Mouse (Mus musculus): Measurements from ENCODE around the gene Tgfbrap1.
"Not testable (repeated sequence)": the region's sequence is repeated elsewhere in the genome, so short reads cannot be mapped to it uniquely, and the experiment has no call there.

Gene Tgfbrap1

DNA sequence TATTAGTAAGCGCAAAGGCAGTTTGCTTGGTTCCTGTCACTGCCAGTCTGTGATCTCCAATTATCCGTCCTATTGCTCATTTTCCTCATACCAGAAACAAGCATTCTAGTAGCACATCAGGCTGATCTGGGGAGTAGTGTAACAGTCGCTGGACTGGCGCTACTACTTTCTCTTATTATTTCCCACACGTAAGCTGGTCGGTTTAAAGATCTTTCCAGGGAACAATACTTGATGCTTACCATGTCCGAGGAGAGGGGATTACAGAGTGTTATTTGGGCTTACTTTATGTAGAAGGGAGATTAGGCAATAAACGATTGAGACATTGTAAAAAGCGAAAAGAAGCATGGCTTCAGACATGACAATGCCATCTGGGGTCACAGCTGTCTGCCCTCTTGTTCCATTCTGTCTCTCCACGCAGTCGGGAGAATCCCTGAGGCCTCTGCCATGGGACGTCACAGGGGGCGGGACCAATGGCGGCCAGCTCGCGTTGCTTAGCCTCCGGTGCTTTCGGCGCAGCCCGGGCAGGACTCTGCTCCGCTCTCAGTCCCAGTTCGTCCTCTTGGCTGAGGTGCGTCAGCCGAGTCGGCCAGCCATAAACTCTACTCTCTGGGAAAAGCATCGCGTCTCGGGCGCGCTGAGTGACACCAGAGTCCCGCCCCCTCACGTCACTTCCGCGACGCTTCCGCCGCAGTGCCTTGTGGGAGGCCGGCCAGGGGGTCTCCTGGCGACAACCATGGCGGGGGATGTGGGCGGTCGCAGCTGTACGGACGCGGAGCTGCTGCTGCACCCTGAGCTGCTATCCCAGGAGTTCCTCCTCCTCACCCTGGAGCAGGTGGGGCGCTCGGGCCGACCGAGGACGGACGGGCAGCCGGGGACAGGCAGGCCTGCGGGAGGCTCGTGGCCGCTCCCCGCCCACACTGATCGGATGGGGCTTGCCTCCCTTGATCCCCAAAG lies at the start of gene Tgfbrap1, which contains the start of gene AI597479:
Gene Tgfbrap1 (minus strand): TSS at position 607 of the 954 bp plus-strand sequence.
Gene AI597479 (plus strand): TSS at position 680 of the 954 bp plus-strand sequence.
- peak; percentile 91 for DNase-seq (ENCODE audit: low read depth, low spot score)

DNA sequence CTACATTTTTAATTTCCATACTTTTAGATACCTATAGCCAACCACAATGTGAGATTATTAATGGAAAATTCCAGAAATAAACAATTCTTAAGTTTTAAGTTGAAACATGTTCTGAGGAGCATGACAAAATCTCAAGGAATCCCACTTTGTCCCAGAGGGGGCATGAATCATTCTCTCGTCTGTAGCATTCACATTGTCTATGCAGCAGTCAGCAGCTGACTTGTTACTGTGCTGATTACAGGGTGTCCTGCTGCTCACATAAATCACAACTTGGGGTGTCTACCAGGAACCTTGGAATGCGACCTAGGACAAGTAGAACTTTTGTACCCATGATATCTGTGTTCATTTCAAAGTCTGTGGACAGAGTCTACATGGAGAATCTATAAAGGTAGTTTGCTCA lies 49.0 kb upstream of the Tgfbrap1 start:
- DNase-seq (ENCODE audit: low read depth, low spot score) = peak; percentile 92

DNA sequence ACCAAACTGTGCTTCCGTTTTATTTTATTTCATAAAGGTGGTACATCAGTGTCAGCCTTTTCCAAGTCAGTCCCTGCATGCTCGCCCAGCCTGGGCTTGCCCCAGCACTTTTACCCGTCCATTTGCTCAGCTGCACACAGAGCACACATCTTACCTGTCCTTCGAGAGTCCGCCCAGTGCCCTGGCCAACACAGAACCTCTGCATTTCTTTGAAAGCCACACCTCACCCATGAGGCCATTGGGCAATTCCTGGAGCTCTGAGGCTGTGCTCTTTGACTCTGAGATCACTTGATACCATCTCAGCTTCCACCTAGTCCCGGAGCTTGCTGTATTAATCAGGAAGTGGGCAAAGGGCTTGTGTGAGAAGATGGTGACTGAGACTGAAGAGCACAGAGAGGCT lies 47.0 kb upstream of the Tgfbrap1 start:
- no peak for DNase-seq (ENCODE audit: low read depth, low spot score)

DNA sequence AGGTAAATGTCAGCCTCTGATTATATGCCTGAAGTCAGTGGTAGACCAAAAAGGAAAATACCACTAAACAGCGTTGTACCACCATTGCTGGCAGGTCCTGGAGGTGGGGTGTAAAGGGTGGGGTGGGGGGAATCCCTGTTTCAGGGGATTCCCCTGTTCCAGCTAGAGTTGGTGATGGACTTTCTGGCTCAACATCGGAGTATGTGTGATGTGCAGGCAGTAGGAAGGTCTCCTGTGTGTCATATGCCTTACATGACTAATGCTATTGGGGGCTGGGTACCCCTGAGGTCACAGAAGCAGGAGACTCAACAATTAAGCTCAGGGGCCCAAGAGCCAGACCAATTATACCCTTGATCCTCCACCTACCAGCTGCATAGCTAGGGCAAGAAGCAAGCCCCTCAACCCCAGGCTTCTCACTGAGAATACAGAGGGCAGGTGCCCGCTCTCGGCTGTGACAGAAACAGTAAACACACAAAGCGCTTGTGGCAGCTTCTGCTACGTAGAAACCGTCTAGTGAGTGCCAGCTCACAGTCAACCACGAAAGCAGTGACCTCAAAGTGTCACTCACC lies 46.0 kb upstream of the Tgfbrap1 start:
- no peak for DNase-seq (ENCODE audit: low read depth, low spot score)

DNA sequence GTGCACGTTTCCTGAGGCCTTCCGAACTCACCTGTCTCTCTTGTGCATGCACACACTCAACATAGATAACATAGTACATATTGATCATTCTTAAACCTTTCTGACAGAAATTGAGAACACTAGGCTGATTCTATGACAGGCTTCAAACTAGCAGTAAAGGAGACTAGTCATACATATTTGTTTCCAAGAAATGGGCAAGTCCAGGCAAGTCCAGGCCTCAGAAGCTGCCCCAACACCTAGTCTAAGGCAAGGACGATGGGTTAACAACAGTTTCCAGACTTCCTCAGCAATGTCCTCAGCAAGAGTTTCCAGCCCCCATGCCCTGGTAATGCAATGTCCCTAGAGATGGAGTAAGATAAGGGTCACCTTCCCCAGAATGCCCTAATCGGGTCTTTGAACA lies 45.4 kb upstream of the Tgfbrap1 start:
- DNase-seq (ENCODE audit: low read depth, low spot score) = no peak

DNA sequence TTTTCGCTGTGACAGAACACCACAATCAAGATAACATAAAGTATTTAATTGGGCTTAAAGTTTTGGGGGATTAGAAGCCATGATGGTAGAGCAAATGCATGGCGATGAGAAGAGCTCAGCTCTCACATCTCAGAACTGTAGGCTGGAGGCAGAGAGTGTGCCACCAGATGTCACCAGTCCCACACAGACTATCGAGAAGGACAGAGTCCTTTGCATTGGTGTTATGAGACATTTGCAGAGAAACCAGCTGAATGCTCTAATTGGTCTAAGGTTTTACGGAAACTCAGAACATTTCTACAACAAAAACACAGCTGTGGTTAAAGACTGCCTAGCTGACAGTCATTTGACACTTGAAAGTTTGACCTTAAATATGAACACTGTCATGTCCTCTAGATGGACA lies 44.8 kb upstream of the Tgfbrap1 start:
- peak; percentile 67 for DNase-seq (ENCODE audit: low read depth, low spot score)

DNA sequence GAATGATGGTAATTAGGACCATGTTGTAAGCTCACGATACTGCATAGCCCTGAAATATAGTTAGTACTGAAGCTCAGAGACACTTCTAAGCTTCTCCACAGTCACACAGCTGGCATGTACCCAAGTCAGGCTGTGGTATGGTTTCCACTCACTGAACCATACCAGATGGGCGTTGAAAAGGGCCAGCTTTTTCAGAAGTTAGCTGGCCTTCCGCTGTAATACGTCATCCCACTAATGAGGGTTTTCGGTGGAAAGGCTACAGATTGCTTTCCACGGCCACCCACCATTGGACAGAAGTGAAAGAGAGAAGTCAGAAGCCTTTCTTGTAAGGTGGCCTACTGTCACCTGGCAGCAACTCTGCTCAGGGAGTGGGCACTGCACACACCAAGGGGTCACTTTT lies 44.4 kb upstream of the Tgfbrap1 start:
- no peak for DNase-seq (ENCODE audit: low read depth, low spot score)

DNA sequence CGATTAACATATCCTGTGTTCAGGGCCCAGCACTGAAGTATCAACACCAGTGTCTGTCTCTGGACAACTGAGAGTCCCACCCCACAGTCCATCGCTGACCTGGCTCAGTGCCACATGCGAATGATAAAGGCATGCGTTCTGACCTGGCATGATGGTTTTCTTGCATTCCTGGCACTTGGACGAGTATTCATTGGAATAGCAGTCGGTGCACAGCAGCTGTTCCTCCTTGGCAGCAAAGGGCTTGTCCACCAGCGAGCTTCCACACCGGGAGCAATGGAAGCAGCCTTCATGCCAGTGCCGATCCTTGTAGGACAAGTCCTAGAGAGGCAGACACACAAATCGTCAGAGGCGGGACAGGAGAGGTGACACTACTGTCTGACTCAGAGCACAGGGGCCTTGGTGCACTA lies 43.1 kb upstream of the Tgfbrap1 start:
- DNase-seq (ENCODE audit: low read depth, low spot score) = peak; percentile 61

DNA sequence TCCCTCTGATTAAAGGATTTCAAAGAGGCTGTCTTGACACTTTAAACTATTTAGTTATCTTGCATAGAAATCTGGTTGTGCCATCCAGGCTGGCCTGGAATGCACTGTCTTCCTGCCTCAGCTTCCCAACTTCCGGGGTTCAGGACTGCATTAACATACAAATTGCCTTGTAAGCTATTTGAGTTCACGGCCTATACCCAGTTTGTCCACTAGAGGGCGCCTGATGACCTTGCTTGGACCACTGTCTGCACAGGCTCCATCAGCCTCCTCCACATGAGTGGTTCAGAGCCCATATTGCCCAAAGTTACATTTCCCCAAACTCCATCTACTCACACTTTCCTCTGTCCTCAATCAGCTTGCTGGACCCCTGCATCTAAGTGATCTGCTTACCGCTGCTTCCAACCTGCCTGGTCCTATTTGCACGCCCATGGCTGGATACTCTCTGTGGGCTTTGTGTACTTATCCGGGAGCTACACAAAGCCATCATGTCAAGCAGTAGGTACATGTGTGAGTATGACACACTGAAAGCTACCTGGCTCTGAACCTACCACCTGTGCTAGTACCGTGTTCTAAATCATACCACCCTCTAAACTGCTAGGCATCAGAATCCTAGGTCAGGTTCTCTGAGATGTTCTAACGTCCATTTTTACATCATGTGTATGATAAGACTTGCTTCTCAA lies 41.3 kb upstream of the Tgfbrap1 start:
- DNase-seq (ENCODE audit: low read depth, low spot score) = peak; percentile 97

DNA sequence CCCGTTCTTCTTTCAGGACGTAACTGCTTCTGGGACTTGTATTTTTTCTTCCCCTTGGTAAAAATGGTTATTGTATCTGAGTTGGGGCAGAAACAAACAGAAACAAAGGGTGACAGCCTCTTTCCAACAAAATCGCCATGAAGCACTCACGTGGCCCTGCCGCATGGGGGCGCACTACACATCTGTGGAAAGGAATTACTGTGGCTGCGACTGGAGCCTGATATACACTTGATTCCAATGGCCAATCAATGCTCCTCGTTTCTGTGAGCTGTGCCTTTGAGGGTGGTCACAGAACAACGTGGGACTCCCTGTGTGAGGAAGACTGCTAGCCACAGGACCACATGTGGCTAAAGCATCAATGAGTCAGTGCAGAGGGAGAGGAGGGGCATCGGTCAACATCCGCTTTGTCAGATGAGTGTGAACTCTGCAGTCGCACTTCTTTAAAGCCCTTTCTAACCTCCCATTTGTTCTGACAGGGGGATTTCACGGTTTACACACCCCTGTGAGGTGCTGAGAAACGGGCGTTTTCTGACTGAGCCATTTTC lies 39.9 kb upstream of the Tgfbrap1 start:
- no peak for DNase-seq (ENCODE audit: low read depth, low spot score)

DNA sequence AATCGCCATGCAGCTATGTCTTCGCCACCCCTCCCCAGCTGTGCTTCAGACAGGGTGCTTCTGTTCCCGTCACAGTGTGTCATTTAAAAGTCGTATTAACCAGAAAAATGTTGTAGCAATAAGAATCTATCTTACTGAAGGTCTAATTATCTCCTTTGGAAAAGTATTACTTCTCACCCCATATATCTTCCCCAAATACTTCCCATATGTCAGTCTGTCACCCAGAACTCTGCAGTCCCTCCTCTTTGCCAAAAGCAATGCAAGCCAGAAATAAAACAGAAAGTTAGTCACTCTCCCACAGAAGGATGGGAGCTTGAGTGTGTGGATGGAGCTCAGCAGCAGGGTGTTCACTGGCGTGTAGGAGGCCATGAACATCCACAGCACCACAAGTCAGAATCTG lies 38.9 kb upstream of the Tgfbrap1 start:
- DNase-seq (ENCODE audit: low read depth, low spot score) = no peak

DNA sequence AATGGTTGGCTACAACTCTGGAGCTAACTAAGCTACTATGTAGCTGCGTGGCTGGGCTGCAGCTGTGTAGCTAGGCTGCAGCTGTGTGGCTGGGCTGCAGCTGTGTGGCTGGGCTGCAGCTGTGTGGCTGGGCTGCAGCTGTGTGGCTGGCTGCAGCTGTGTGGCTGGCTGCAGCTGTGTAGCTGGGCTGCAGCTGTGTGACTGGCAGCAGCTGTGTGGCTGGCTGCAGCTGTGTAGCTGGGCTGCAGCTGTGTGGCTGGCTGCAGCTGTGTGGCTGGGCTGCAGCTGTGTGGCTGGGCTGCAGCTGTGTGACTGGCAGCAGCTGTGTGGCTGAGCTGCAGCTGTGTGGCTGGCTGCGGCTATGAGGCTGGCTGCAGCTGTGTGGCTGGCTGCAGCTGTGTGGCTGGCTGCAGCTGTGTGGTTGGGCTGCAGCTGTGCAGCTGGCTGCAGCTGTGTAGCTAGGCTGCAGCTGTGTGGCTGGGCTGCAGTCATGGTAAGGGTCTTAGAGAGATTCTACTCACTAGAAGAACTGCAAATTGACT lies 38.1 kb upstream of the Tgfbrap1 start:
- DNase-seq (ENCODE audit: low read depth, low spot score) = not testable (repeated sequence)

DNA sequence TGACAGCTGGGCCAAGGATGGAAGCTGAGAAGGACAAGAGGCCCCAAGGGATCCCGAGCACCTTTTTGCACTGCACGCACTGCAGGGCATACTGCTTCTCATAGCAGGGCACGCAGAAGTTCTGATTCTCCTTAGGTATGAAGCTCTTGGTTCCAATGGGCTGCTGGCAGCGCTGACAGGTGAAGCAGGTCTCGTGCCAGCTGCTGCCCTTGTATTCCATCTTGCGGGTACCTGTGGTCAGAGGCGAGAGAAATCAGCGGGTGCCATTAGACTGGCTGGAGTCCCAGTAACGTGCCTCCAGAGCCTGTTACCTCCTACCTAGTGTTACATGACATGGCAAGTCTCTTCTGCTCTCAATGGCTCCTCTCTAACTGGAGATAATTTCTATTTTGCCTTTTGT lies 33.2 kb upstream of the Tgfbrap1 start:
- no peak for DNase-seq (ENCODE audit: low read depth, low spot score)

DNA sequence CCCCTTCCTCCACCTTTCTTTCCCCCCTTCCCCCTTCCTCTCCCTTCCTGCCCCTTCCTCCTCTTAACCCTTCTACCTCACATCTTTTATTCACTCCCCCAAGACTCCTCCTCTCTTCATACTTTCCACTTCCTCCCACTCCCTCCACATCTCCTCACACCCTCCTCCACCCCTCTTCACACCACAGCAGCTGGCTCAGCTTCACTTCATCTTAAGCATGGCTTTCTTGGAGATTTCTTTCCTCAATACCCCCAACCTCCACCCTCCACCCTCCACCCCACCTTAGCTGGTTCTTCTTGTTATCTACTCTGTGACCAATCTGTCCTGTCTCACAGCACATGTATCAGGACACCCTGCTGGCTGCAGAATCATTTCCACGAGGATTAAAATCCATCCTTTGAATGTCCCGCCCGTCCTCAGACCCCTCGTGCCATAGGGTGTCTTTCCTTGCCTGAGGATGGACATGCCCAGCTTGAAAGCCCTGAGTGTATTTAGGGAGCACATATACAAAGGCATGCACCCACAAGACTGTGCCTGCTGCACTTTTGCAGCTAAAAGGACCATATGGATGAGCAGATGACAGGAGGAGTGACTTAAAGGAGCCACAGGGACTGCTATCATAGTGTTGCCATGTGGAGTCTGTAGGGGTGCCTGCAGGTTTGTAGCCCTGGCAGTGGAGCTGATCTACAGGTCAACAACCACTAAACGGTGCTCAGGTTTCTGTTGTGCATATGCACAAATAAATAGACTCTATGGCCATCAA lies 32.0 kb upstream of the Tgfbrap1 start:
- no peak for DNase-seq (ENCODE audit: low read depth, low spot score)

DNA sequence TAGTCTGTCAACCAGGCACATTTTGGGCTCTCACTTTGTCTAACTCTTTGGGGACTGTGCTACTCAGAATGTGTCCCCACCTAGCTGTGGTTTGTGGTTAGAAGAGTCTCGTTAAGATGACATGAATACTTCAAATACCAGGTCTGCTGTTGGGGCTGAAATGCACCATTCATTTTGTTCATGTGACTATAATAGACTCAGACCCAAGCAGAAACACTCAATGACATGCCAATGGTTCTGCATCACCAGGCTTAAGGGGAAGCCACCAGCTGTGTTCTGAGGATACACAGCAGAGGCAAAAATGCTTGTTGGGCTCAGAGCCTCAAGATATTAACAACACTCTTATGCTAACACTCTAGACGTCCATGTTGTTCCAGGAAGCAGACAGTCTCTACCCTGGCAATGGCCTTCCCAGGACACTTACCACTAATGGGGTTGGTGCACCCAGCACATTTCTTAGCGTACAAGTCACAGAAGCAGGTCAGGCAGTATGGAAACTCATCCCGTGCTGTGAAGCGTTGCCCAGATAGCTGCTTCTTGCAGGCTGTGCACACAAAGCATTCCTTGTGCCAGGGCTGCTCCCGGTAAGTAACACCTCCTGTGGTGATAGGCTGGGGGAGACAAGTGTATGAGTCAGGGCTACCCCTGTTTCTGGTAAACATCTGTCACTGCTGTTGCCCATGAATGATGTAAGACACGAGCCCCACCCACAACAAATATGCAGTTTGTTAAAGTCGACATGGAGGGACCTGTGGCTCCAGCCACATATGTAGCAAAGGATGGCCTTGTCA lies 29.6 kb upstream of the Tgfbrap1 start:
- DNase-seq (ENCODE audit: low read depth, low spot score) = peak; percentile 93

DNA sequence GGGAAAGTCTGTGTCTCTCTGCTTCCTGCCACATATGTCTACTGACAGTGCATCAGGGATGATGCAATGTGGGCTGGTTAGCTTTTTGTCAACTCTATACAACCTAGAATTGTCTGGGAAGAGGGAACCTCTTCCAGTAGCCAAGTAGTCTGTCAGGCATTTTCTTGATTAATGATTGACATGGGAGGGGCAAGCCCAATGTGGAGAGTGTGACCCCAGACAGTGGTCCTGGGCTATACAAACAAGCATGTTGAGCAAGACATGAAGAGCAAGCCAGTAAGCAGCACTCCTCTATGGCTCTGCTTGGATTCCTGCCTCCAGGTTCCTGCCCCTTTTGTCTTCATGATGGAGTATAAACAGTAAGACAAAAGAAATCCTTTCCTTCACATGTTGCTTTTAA lies 28.8 kb upstream of the Tgfbrap1 start:
- DNase-seq (ENCODE audit: low read depth, low spot score) = no peak

DNA sequence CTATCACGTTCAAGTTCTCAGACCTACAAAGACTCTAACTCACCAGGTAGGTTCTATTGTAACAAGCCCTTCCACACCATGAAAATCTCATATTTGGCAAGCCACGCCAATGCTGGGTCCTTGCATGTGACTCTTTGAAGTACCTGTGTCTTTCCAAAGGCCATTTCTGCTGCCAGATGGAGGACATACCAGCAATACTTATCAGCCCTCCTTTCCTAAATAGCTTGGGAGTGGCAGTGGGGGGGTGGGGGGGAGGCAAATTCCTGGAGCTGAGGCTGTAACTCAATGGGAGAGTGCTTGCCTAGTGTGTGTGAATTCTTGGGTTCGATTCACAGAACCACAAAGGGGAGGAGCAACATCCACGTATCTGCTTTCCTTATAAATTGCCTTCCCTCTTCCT lies 26.3 kb upstream of the Tgfbrap1 start:
- no peak for DNase-seq (ENCODE audit: low read depth, low spot score)

DNA sequence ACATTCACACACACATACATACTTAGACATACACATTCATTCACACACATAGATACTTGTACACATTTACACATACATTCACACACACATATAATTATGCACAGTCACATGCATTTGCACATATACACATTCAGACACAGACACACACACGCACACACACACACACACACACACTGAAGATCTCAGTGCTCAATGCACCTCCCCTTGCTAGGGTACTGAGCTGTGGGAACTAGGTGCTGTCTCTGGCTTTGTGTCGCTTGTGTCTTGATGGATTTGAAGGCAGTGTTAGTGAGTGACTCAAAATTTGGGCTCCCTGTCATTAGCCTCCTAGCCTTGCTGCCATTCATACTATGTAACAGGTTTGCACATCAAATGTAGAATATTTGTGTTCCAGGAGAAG lies 24.2 kb upstream of the Tgfbrap1 start:
- DNase-seq (ENCODE audit: low read depth, low spot score) = no peak

DNA sequence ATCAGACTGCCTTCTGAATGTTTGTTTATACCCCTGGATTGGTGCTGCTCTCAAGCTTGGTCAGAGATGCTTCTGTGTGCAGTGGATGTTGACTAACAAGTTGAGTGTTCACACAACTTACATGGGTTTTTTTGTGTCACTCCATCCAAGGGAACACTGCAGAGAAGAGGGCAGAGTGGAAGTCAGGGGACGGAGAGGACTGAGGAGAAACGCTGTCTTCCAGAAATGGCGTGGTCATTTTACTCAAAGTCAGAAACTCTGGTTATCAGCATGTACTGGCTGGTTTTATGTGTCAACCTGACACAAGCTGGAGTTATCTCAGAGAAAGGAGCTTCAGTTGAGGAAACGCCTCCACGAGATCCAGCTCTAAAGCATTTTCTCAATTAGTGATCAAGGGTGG lies 22.5 kb upstream of the Tgfbrap1 start:
- no peak for DNase-seq (ENCODE audit: low read depth, low spot score)

DNA sequence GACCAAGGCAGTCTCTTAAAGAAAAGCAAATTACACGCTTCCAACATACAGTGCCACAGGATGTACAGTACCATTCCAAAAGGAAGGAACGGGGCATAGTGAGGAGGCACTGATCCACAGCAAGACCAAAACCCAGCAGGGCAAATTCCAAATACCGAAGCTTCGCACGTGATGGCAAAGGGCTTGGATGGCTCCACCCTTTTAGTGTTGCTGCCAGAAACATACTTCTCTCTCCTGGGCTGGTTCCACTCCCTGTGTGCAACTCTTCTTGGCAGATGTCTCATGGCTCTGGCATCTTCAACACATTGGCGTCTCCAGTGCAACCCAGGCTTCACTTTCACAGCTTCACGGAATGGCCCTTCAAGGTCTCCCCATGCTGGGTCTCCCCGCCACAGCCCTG lies 19.0 kb upstream of the Tgfbrap1 start:
- no peak for DNase-seq (ENCODE audit: low read depth, low spot score)

Measured in 3T3-L1 (cell line).